Mouse (Mus musculus) midbrain, embryonic 14.5 days (tissue): ENCODE results near the gene Kcnmb2. TPM values are rescaled to one million over a fixed set of nuclear protein-coding genes. Genes with fewer than 3 reads are reported as not detected.

ENCODE experiments used
- ATAC-seq: fragments of 200-750 bp; cut with Nextera tagmentation; 2 replicates; pipeline ENCODE4 v1.8.0; 2017; ENCODE audit warnings: moderate number of reproducible peaks, moderate library complexity; ENCODE audit not compliant: low FRiP score, low TSS enrichment
- DNase-seq: peaks from one replicate; pipeline ENCODE4 v3.0.0-alpha.2; 2015
- H3K27ac ChIP-seq: fragments of 300-500 bp; sonication (generic); replicated peaks from 2 replicates; pipeline ENCODE4 v1.5.1; 2014; ENCODE audit warnings: mild to moderate bottlenecking, low read depth, low read length, moderate library complexity
- H3K27me3 ChIP-seq: fragments of 300-500 bp; sonication (generic); 2 replicates; pipeline ENCODE4 v1.6.1; 2014; ENCODE audit warnings: low read length, control low read depth, mixed read lengths; ENCODE audit not compliant: control insufficient read depth, insufficient read depth
- H3K36me3 ChIP-seq: fragments of 300-500 bp; sonication (generic); 2 replicates; pipeline ENCODE4 v1.6.1; 2014; ENCODE audit warnings: low read length, control low read depth; ENCODE audit not compliant: control insufficient read depth, insufficient read depth
- H3K4me1 ChIP-seq: fragments of 300-500 bp; sonication (generic); 2 replicates; pipeline ENCODE4 v1.6.1; 2014; ENCODE audit warnings: mild to moderate bottlenecking, antibody characterized with exemption, low read length, control low read depth; ENCODE audit not compliant: control insufficient read depth, insufficient read depth
- H3K4me2 ChIP-seq: fragments of 300-500 bp; sonication (generic); 2 replicates; pipeline ENCODE4 v1.6.1; 2014; ENCODE audit warnings: mild to moderate bottlenecking, low read length, moderate library complexity
- H3K4me3 ChIP-seq: fragments of 300-500 bp; sonication (generic); replicated peaks from 2 replicates; pipeline ENCODE4 v1.5.1; 2014; ENCODE audit warnings: low read depth, low read length
- H3K9ac ChIP-seq: fragments of 300-500 bp; sonication (generic); replicated peaks from 2 replicates; pipeline ENCODE4 v1.6.1; 2014; ENCODE audit warnings: mild to moderate bottlenecking, low read length, moderate library complexity
- H3K9me3 ChIP-seq: fragments of 300-500 bp; sonication (generic); 2 replicates; pipeline ENCODE4 v1.6.1; 2016; ENCODE audit warnings: low read length, control low read depth, mixed read lengths; ENCODE audit not compliant: control insufficient read depth
- WGBS: fragments of 180-500 bp; shearing (Covaris S2); extraction: QIAGEN DNeasy Blood & Tissue Kit; methylation state at CpG from one replicate; pipeline ENCODE4 v1.1.7; 2014; 5-methylcytosine and 5-hydroxymethylcytosine counted together
- polyA plus RNA-seq: library from polyadenylated mRNA; unstranded; fragments of >200 nt; fragmentation: Nextera tagmentation; extraction: Ambion mirVana; gene quantifications from 2 replicates; pipeline ENCODE4 v1.2.1, GENCODE M21; 2014

Kcnmb2 gene
- polyA plus RNA-seq, 1 experiment from 2014 or later: 10.8 TPM

- H3K27me3 ChIP-seq: no peaks in the 10 kb centered on the region
- 0 out of 2 replicates have a peak, but pooled peaks cover 7% of the 10 kb centered on the region for H3K4me1 ChIP-seq
- H3K4me3 ChIP-seq: no peak overlapping the region
- H3K4me2 ChIP-seq: no peak overlapping the region
- no peak for ATAC-seq
- DNase-seq: no peak
- H3K27ac ChIP-seq: no peak overlapping the region
- no peak overlapping the region for H3K9ac ChIP-seq
- H3K9me3 ChIP-seq: no peaks in the 10 kb centered on the region
- WGBS: 77% methylated on average over 10 of the region's 10 CpGs
- no peaks in the 10 kb centered on the region for H3K36me3 ChIP-seq
Measured at GRCm38 (mm10) chr3:32029375-32030050, 127.2 kb downstream of the Kcnmb2 start.

- no peak overlapping the region for H3K4me2 ChIP-seq
- no peak overlapping the region for H3K9ac ChIP-seq
- H3K27ac ChIP-seq: no peak overlapping the region
- ATAC-seq (peak; percentile 66; the same call in 1 of the 2 replicates), DNase-seq (peak; percentile 53)
- no peaks in the 10 kb centered on the region for H3K36me3 ChIP-seq
- no peaks in the 10 kb centered on the region for H3K9me3 ChIP-seq
- H3K4me1 ChIP-seq: 0 out of 2 replicates have a peak, but pooled peaks cover 7% of the 10 kb centered on the region
- no peak overlapping the region for H3K4me3 ChIP-seq
- 46% methylated on average over 9 of the region's 9 CpGs for WGBS
- no peaks in the 10 kb centered on the region for H3K27me3 ChIP-seq
Measured at GRCm38 (mm10) chr3:32032381-32032780, 130.1 kb downstream of the Kcnmb2 start.

DNA sequence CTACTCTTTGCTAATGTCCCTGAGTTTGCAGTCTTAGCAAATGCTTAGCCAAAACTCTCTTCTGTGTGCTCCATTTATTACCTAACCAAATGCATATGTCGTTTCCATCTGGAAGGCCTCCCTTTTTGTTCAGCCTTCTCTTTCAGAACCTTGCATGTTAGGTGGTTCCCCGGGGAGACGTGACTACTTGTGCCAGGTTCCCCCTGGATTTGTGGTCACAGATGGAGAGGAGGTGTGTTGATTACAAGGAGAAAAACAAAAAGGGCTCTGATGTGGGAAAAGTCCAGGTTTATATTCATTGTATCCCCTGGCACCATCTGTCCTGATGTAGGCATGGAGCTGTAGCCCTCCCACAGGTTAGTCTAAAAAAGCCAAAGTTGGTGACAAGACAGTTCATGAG lies 141.5 kb downstream of the Kcnmb2 start:
- Histone ChIP-seq H3K27me3 (no peaks in the 10 kb centered on the region), H3K9ac (no peak overlapping the region), H3K4me2 (no peak overlapping the region), H3K4me3 (no peak overlapping the region), H3K4me1 (no peaks in the 10 kb centered on the region), H3K9me3 (no peaks in the 10 kb centered on the region), H3K36me3 (no peaks in the 10 kb centered on the region), H3K27ac (no peak overlapping the region)
- ATAC-seq (no peak), DNase-seq (no peak)
- WGBS: 80% methylated on average over 3 of the region's 3 CpGs

- ATAC-seq (no peak), DNase-seq (no peak)
- no peaks in the 10 kb centered on the region for H3K27me3 ChIP-seq
- H3K27ac ChIP-seq: no peak overlapping the region
- no peak overlapping the region for H3K4me2 ChIP-seq
- no peak overlapping the region for H3K9ac ChIP-seq
- WGBS: 84% methylated on average over 3 of the region's 3 CpGs
- H3K4me1 ChIP-seq: 0 out of 2 replicates have a peak, but pooled peaks cover 4% of the 10 kb centered on the region
- no peaks in the 10 kb centered on the region for H3K9me3 ChIP-seq
- H3K36me3 ChIP-seq: no peaks in the 10 kb centered on the region
- H3K4me3 ChIP-seq: no peak overlapping the region
Measured at GRCm38 (mm10) chr3:32048777-32049176, 146.5 kb downstream of the Kcnmb2 start.

- no peak overlapping the region for H3K4me3 ChIP-seq
- H3K9ac ChIP-seq: no peak overlapping the region
- ATAC-seq (no peak), DNase-seq (no peak)
- no peak overlapping the region for H3K27ac ChIP-seq
- WGBS: 68% methylated on average over 3 of the region's 3 CpGs
- no peaks in the 10 kb centered on the region for H3K36me3 ChIP-seq
- 0 out of 2 replicates have a peak, but pooled peaks cover 4% of the 10 kb centered on the region for H3K4me1 ChIP-seq
- no peak overlapping the region for H3K4me2 ChIP-seq
- H3K27me3 ChIP-seq: no peaks in the 10 kb centered on the region
- no peaks in the 10 kb centered on the region for H3K9me3 ChIP-seq
Measured at GRCm38 (mm10) chr3:32052596-32052995, 150.3 kb downstream of the Kcnmb2 start.

DNA sequence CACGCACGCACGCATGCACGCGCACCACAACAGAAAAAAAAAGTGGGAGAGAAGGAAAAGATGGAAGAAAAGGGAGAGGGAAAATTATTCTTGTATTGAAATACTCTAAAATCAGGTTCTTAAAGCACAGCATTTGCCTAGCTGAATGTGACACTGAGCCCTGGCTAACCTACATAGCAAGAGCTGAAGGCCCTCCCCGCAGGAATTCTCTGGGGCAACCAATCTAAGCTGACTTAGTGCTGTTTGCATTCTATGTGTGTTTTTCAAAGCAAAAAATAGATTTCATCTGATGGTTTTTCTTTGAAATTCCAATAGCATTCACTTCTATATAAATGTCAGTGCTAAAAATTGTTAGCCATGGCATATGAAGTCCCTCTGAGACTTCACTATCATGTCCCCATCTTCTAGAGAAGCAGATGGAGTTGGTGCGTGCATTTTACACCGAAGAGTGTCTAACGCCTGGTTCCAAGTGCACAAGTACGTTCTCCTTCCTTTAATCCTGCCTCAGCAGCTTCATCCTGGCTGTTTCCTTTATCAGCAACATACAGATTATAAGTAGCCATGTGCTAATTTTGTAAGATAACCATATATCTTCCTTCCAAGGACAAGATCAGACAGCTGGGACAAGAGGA lies 151.4 kb downstream of the Kcnmb2 start:
- ATAC-seq (no peak), DNase-seq (no peak)
- no peak overlapping the region for H3K4me2 ChIP-seq
- no peaks in the 10 kb centered on the region for H3K9me3 ChIP-seq
- H3K27ac ChIP-seq: no peak overlapping the region
- no peak overlapping the region for H3K4me3 ChIP-seq
- H3K9ac ChIP-seq: no peak overlapping the region
- H3K4me1 ChIP-seq: 0 out of 2 replicates have a peak, but pooled peaks cover 4% of the 10 kb centered on the region
- no peaks in the 10 kb centered on the region for H3K36me3 ChIP-seq
- 81% methylated on average over 10 of the region's 10 CpGs for WGBS
- no peaks in the 10 kb centered on the region for H3K27me3 ChIP-seq

GRCm38 (mm10) chr3:32059888-32060656 lies 157.8 kb downstream of the Kcnmb2 start:
- H3K4me3 ChIP-seq: no peak overlapping the region
- H3K9ac ChIP-seq: no peak overlapping the region
- H3K4me2 ChIP-seq: 0 out of 2 replicates have a peak overlapping the region, but pooled peaks have one; percentile 4
- no peaks in the 10 kb centered on the region for H3K36me3 ChIP-seq
- H3K27me3 ChIP-seq: no peaks in the 10 kb centered on the region
- no peaks in the 10 kb centered on the region for H3K9me3 ChIP-seq
- ATAC-seq: peak; percentile 49; the same call in 1 of the 2 replicates
- DNase-seq: peak; percentile 83
- H3K27ac ChIP-seq: no peak overlapping the region; the same call in 1 of the 2 replicates
- H3K4me1 ChIP-seq: peaks cover 12% of the 10 kb centered on the region
- WGBS: 34% methylated on average over 10 of the region's 10 CpGs

GRCm38 (mm10) chr3:32062685-32063084 lies 160.4 kb downstream of the Kcnmb2 start:
- H3K4me1 ChIP-seq: peaks cover 21% of the 10 kb centered on the region
- H3K4me2 ChIP-seq: no peak overlapping the region
- H3K27me3 ChIP-seq: no peaks in the 10 kb centered on the region
- WGBS: 78% methylated on average over 3 of the region's 3 CpGs
- H3K9ac ChIP-seq: no peak overlapping the region
- H3K9me3 ChIP-seq: no peaks in the 10 kb centered on the region
- no peaks in the 10 kb centered on the region for H3K36me3 ChIP-seq
- no peak for DNase-seq
- no peak for ATAC-seq
- no peak overlapping the region for H3K4me3 ChIP-seq
- H3K27ac ChIP-seq: no peak overlapping the region
